Mouse (Mus musculus): ENCODE results near the gene Lhfpl5. TPM values are rescaled to one million over a fixed set of nuclear protein-coding genes. Genes with fewer than 3 reads are reported as not detected.

Gene Lhfpl5
- polyA plus RNA-seq, 1 experiment: 20.4 TPM

DNA sequence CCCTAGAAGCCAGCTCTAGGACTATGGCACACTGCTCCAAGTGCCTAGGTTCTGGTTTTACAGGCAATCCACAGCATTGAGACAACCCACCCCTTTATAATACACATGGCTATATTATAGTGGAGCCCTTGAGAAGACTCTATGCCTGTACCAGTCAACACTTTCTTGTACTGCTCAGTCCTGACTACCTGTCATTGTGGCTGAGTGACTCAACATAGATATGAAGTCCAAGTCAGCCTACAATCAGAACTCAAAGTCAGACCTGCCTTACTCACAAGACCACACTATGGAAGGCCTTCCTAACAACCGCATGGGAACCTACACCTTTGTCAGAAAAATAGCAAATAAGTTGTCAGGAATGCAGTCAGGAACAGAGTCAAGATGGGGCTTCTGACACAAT, 43.3 kb downstream of the Lhfpl5 start:
- Histone ChIP-seq H3K27ac (ENCODE audit: insufficient read depth, low read length) (no peak overlapping the region), H3K27me3 (ENCODE audit: control insufficient read depth, insufficient read depth, low read length) (no peaks in the 10 kb centered on the region), H3K4me3 (replicated peaks; ENCODE audit: insufficient read depth, low read depth, low read length) (no peak overlapping the region), H3K4me1 (ENCODE audit: control insufficient read depth, insufficient read depth, low read length) (peaks cover 7% of the 10 kb centered on the region)
- WGBS: 95% methylated on average over 1 of the region's 1 CpGs
- no peak for TF ChIP-seq CTCF (IDR thresholded peaks at IDR 0.05; ENCODE audit: borderline replicate concordance, insufficient read depth, low read depth, low read length)
- no peak for DNase-seq

DNA sequence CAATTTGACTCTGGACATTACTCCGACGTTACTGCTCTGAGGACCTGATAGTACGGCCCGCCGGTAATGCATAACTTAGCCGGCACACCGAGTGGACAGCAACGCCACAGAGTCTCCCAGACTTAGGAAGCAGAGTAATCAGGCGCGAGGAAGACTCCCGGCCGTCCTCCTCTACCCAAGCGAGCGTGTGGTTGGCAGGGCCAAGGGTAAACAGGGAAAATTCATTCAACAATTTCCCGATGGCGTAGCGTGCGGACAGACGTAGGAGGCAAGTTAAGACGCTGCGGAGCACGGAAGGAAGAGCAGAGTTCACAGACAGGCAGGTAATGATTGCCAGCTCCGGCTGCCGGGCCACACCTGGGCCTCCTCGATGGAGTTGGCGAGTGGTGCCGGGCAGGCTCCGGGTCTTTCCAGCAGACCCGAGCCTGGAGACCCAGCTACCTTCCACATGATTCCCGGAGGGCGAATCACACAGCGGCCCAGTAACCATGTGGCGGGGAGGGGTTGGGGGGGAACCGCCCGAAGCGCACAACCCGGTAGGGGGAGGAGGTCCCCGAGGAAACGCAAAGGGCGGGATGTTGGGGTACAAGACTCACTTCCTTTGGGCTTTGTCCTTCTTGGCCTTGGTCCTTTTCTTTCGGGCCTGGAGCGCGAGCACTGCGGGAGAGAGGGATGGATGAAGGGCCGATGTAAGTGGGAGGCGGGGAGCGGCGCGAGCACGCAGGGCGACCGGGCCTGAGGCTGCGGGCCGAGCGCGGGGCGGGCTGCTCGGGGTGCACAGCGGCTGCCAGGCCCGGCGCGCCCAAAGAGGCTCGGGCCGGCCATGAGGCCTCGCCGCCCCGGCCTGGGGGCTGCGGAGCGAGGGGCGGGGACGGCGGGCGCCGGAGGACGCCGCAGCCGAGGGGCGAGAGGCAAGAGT, 46.2 kb downstream of the Lhfpl5 start:
- peaks cover 7% of the 10 kb centered on the region for H3K4me1 ChIP-seq (ENCODE audit: control insufficient read depth, insufficient read depth, low read length)
- no peak for TF ChIP-seq CTCF (IDR thresholded peaks at IDR 0.05; ENCODE audit: borderline replicate concordance, insufficient read depth, low read depth, low read length)
- TF ChIP-seq POLR2A (IDR thresholded peaks at IDR 0.05; ENCODE audit: borderline replicate concordance, insufficient read depth, low read length): no peak
- WGBS: under 1% methylated on average over 77 of the region's 78 CpGs
- DNase-seq: peak in 1 of 2 experiments; percentile 54
- H3K27me3 ChIP-seq (ENCODE audit: control insufficient read depth, insufficient read depth, low read length): no peaks in the 10 kb centered on the region
- H3K4me3 ChIP-seq (replicated peaks; ENCODE audit: insufficient read depth, low read depth, low read length): peak overlapping the region; percentile 93
- H3K27ac ChIP-seq (ENCODE audit: insufficient read depth, low read length): 0 out of 2 replicates have a peak overlapping the region, but pooled peaks have one; percentile 17

DNA sequence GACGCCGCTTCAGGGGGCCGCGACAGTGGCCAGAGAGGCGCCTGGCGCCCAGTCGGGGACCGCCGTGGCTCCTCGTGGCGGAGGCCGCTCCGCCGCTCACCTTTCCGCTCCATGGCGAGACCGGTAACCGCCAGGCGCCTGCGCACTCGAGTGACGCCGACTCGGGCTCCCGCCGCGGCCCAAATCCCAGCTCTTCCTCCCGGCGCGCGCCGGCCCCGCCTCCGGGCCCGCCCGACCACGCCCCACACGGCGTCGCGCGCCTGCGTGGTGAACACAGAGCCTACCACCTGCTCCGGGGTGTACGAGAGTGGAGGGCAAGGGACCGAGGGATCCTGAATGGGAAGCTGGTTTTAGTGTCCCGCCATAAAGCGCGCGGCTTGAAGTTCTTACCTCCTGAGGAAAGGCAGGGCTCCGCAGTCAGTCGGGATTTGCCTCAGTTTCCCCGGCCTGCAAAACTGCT, 46.9 kb downstream of the Lhfpl5 start, which contains the start of gene Srpk1:
Gene Srpk1, minus strand, starts transcription at position 410 of the 460 bp plus-strand sequence.
- H3K4me3 ChIP-seq (replicated peaks; ENCODE audit: insufficient read depth, low read depth, low read length): peak within 1 kb of the TSS; percentile 93
- 0 out of 2 replicates have a peak within 1 kb of the TSS, but pooled peaks have one; percentile 17 for H3K27ac ChIP-seq (ENCODE audit: insufficient read depth, low read length)
- no peaks in the 10 kb centered on the region for H3K27me3 ChIP-seq (ENCODE audit: control insufficient read depth, insufficient read depth, low read length)
- no peak for TF ChIP-seq CTCF (IDR thresholded peaks at IDR 0.05; ENCODE audit: borderline replicate concordance, insufficient read depth, low read depth, low read length)
- TF ChIP-seq POLR2A (IDR thresholded peaks at IDR 0.05; ENCODE audit: borderline replicate concordance, insufficient read depth, low read length): peak; percentile 85
- H3K4me1 ChIP-seq (ENCODE audit: control insufficient read depth, insufficient read depth, low read length): peaks cover 7% of the 10 kb centered on the region
- DNase-seq: peak; percentile 92 to 93
- under 1% methylated on average over 53 of the region's 53 CpGs for WGBS

DNA sequence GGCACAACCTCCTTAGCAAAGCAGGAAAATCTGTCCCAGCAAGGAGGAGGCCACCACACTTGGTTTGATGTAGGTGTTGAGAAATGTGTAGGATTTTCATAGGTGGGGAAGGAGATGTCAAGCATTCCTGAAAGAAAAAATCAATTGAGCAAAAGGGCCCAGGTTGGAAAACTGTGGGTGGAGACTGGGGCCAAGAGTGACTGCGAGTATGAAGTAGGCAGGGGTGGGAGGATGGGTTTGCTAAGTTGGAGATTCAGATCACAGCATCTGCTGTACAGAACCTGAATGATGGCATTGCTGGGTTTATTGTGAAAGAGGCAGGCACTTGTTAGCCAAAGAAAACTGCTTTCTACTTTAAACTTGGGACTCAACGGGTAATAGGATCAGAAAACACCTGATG, 49.4 kb downstream of the Lhfpl5 start:
- peaks cover 7% of the 10 kb centered on the region for H3K4me1 ChIP-seq (ENCODE audit: control insufficient read depth, insufficient read depth, low read length)
- no peak for DNase-seq
- H3K4me3 ChIP-seq (replicated peaks; ENCODE audit: insufficient read depth, low read depth, low read length): no peak overlapping the region
- 69% methylated on average over 2 of the region's 2 CpGs for WGBS
- TF ChIP-seq CTCF (IDR thresholded peaks at IDR 0.05; ENCODE audit: borderline replicate concordance, insufficient read depth, low read depth, low read length) (no peak), POLR2A (IDR thresholded peaks at IDR 0.05; ENCODE audit: borderline replicate concordance, insufficient read depth, low read length) (no peak)
- no peak overlapping the region for H3K27ac ChIP-seq (ENCODE audit: insufficient read depth, low read length)
- no peaks in the 10 kb centered on the region for H3K27me3 ChIP-seq (ENCODE audit: control insufficient read depth, insufficient read depth, low read length)

DNA sequence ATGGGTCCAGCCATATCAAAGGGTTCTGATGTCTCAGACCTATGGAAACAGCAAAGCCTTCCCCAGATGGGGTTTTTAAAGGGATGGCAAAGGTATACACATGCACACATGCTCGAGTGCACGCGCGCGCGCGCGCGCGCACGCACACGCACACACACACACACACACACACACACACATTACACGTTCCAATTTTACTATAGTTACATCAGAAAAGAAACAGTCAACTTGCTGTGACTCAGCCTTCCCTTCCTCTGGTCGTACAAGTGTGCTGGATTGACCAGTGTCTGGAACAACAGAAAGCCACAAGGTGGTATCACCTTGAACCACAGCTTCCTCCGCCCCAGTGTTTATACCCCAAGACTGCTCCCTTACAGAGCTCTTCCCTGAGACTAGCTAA, 49.9 kb downstream of the Lhfpl5 start:
- TF ChIP-seq CTCF (IDR thresholded peaks at IDR 0.05; ENCODE audit: borderline replicate concordance, insufficient read depth, low read depth, low read length) (no peak), POLR2A (IDR thresholded peaks at IDR 0.05; ENCODE audit: borderline replicate concordance, insufficient read depth, low read length) (no peak)
- 94% methylated on average over 15 of the region's 15 CpGs for WGBS
- no peak for DNase-seq
- H3K27me3 ChIP-seq (ENCODE audit: control insufficient read depth, insufficient read depth, low read length): no peaks in the 10 kb centered on the region
- no peak overlapping the region for H3K27ac ChIP-seq (ENCODE audit: insufficient read depth, low read length)
- H3K4me1 ChIP-seq (ENCODE audit: control insufficient read depth, insufficient read depth, low read length): peaks cover 4% of the 10 kb centered on the region; the same call in 1 of the 2 replicates
- H3K4me3 ChIP-seq (replicated peaks; ENCODE audit: insufficient read depth, low read depth, low read length): no peak overlapping the region

DNA sequence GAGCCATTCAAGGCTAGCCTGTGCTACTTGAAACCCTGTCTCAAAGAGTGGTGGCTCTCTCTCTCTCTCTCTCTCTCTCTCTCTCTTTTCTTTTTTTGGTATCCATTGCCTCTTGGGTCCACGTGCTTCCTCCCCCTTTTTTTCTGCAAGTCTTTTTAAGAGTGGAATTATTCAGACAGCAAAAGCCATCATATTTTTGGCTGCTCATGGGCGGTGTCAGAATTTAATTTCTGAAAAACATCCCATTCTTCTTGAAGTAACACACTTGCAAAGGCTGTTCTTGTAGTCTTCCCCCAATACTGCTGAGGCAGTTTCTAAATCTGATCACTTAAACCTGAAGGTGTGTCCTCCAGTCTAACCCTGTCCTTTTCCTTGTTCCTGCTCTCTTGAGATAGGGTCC, 51.5 kb downstream of the Lhfpl5 start:
- Histone ChIP-seq H3K4me1 (ENCODE audit: control insufficient read depth, insufficient read depth, low read length) (no peaks in the 10 kb centered on the region), H3K4me3 (replicated peaks; ENCODE audit: insufficient read depth, low read depth, low read length) (no peak overlapping the region), H3K27ac (ENCODE audit: insufficient read depth, low read length) (no peak overlapping the region), H3K27me3 (ENCODE audit: control insufficient read depth, insufficient read depth, low read length) (no peaks in the 10 kb centered on the region)
- TF ChIP-seq CTCF (IDR thresholded peaks at IDR 0.05; ENCODE audit: borderline replicate concordance, insufficient read depth, low read depth, low read length) (no peak), POLR2A (IDR thresholded peaks at IDR 0.05; ENCODE audit: borderline replicate concordance, insufficient read depth, low read length) (no peak)
- 89% methylated on average over 2 of the region's 2 CpGs for WGBS
- no peak for DNase-seq

DNA sequence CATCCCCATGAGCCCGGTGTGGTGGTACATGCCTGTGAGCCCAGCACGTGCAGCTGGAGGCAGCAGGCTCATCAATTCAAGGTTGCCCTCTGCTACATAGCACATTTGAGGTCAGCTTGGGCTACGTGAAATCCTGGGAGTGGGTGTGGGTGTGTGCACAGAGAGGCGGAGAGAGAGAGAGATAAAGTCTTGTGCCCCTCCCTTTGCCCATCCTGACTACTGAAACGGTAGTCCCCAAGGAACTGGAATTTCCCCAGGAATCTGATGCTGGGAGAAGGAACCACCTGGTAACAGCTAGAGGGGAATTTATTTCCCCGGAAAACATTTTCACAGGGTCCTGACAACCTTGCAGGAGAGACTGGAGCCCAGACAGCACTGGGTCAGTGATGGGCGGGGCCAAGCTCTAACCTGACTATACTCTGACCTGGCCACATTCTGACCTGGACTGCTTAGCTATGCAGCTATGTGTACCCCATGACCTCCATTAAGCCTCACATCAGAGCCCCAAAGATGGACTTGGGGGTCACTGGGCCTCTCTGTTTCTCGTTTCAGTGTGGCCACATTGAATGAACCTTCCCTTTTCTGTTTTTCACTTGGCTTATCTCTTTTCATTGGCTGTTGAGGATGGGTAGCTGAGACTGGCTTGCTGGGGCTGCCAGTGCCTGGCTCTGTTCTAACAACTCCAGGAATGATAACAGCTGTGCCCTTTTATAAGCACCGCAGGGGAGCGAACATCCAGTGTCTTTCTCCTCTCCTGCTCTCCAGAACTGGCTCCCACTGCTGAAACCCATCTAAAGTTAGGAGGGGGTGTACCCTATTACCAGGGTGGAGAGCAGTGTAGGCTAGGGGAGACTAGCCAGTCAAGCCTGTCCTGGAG, 53.0 kb downstream of the Lhfpl5 start:
- WGBS: 63% methylated on average over 10 of the region's 10 CpGs
- TF ChIP-seq CTCF (IDR thresholded peaks at IDR 0.05; ENCODE audit: borderline replicate concordance, insufficient read depth, low read depth, low read length): no peak
- TF ChIP-seq POLR2A (IDR thresholded peaks at IDR 0.05; ENCODE audit: borderline replicate concordance, insufficient read depth, low read length): no peak
- no peak for DNase-seq
- Histone ChIP-seq H3K27ac (ENCODE audit: insufficient read depth, low read length) (no peak overlapping the region), H3K4me1 (ENCODE audit: control insufficient read depth, insufficient read depth, low read length) (no peaks in the 10 kb centered on the region), H3K27me3 (ENCODE audit: control insufficient read depth, insufficient read depth, low read length) (no peaks in the 10 kb centered on the region), H3K4me3 (replicated peaks; ENCODE audit: insufficient read depth, low read depth, low read length) (no peak overlapping the region)
